Mouse (Mus musculus) embryonic stem cell, embryonic (primary cell): ENCODE data around the gene Gdpgp1.

ENCODE experiments used
- CTCF ChIA-PET, 4 experiments: fragments of 300-600 bp in 2 of 4; fragments of 350-600 bp in 2 of 4; sonication (Branson Sonifier 250); formaldehyde crosslinking; loops; one replicate each; lab custom pipeline; 2022; ENCODE audit warnings: inconsistent platforms in 2 of 4; lab: Charles Lee
- POLR2A ChIA-PET, 4 experiments: fragments of 300-600 bp in 2 of 4; fragments of 350-600 bp in 2 of 4; sonication (Branson Sonifier 250); formaldehyde crosslinking; loops; one replicate each; lab custom pipeline; 2022; ENCODE audit warnings: antibody characterized with exemption in 4 of 4, inconsistent platforms in 1 of 4; lab: Charles Lee

The Gdpgp1 gene

DNA sequence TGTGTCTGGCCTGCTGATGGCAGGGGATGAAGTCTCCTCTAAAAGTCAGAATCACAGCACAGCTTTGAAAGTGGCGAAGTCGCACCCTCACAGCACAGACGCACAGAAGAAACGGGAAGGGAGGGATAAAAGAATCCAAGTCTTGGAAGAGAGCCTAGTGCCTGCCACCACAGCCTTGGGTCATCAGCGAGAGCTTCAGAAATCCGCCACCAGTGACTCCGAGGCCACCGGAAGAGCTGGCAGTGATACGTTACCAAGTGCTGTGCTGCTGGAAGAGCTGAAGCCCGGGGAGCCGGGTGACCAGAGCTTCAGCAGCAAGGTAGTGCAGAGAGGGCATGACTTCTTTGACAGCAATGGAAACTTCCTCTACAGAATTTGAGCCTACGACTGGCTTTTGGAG lies 31.9 kb downstream of the Gdpgp1 start:
- ChIA-PET CTCF (interaction anchor here in 3 of 4 experiments (1.0 to 1.8 kb wide), 4 partner anchors 9 to 124 kb away, joined by 3 to 5 read pairs (median 3); no protein-coding TSS in a partner anchor), POLR2A (interaction anchor here in 2 of 4 experiments (0.8 to 2.3 kb wide), 8 partner anchors 8 to 212 kb away, joined by 3 to 7 read pairs (median 4); partner anchors contain the start of gene Ttll13 (in 1 of the 2))

GRCm38 (mm10) chr7:80267764-80268163 lies 35.1 kb downstream of the Gdpgp1 start:
- POLR2A ChIA-PET = interaction anchor here in 3 of 4 experiments (0.6 to 3.3 kb wide), 10 partner anchors 9 to 138 kb away, joined by 3 to 14 read pairs (median 5); partner anchors contain the start of genes Cib1 (in 2 of the 3), Gdpgp1 (in 2 of the 3), Rccd1 (in 1 of the 3) and Ttll13 (in 1 of the 3)

DNA sequence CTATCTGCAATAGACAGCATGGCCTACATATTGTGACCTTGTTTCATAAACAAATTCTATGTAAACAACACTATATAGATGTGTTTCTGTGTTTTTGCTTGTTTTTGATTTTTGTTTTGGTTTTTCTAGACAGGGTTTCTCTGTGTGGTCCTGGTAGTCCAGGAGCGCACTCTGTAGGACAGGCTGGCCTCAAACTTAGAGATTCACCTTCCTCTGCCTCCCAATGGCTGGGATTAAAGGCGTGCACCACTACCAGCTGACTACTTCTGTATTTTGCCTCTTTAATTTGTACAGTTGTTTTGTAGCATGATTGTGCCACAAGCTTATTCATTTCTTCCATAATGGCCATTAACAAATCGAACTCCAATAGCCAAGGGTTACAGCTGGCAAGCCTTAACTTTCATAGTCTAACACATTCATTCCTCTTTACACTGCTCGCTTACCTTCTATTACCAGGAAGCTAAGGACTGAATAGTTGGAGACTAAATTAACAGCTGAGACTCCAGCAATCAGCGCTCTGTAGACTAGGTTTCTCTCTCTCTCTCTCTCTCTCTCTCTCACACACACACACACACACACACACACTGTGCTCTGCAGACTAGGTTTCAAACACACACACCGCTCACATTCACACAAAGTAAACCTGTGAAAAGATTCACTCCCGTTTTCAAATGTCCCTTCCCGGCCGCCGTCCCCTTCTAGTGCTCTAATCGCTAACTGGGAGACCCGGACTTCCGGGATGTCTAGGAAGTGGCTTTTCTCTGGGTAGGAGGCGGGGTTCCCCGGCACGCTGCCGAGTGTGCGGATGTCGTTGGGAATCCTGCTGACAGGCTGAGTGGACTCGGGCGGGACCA lies 36.5 kb downstream of the Gdpgp1 start, which contains the start of gene Vps33b:
Vps33b (plus strand) TSS at position 753 of the 854 bp plus-strand sequence.
- ChIA-PET POLR2A (interaction anchor here in 3 of 4 experiments (0.6 to 3.3 kb wide), 35 partner anchors 8 to 158 kb away, joined by 3 to 18 read pairs (median 4); partner anchors contain the start of genes Cib1 (in 2 of the 3), Gdpgp1 (in 2 of the 3), Ngrn (in 2 of the 3) and Ttll13 (in 2 of the 3)), CTCF (interaction anchor here in 3 of 4 experiments (0.5 to 2.8 kb wide), 6 partner anchors 13 to 128 kb away, joined by 3 to 11 read pairs (median 6); no protein-coding TSS in a partner anchor)

More at GRCm38 (mm10) chr7:80267764-80268163, 35.1 kb downstream of the Gdpgp1 start:
- CTCF ChIA-PET = no interaction called here

GRCm38 (mm10) chr7:80269751-80270255 lies 37.1 kb downstream of the Gdpgp1 start:
- CTCF ChIA-PET = interaction anchor here in 2 of 4 experiments (0.5 to 2.8 kb wide), 3 partner anchors 14 to 129 kb away, joined by 4 to 11 read pairs (median 9); no protein-coding TSS in a partner anchor
- POLR2A ChIA-PET = interaction anchor here in 3 of 4 experiments (0.6 to 3.3 kb wide), 27 partner anchors 9 to 263 kb away, joined by 3 to 18 read pairs (median 5); partner anchors contain the start of genes Cib1 (in 2 of the 3), Gdpgp1 (in 2 of the 3), Ngrn (in 2 of the 3) and Hddc3 (in 1 of the 3)

DNA sequence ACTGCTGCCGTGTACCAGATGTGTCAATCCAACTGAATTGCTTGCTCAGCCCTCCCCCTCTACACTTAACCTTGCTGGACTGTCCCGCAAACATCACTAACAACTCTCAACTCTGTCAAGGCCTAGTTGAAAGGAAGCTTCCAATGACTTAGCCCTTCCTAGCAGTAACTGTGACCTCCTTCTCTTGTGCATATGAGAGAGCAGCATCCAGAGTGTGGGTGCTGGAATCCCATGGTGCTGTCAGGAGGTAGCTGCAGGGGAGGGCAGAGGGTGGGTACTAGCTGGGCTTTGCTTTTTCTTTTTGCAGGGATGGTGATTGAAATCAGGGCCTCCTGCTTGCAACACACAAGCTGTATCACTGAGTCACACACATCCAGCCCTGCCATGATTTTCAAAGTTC lies 40.8 kb downstream of the Gdpgp1 start:
- CTCF ChIA-PET = interaction anchor here in 2 of 4 experiments (0.6 to 1.9 kb wide), 2 partner anchors 27 to 133 kb away, joined by 3 to 5 read pairs; partner anchors contain the start of gene Ttll13 (in 1 of the 2)

GRCm38 (mm10) chr7:80276374-80276773 lies 43.7 kb downstream of the Gdpgp1 start:
- ChIA-PET CTCF (interaction anchor here in 1 of 4 experiments (1.3 kb wide), 1 partner anchor 136 kb away, joined by 3 read pairs; no protein-coding TSS in a partner anchor), POLR2A (interaction anchor here in 3 of 4 experiments (0.6 to 1.4 kb wide), 4 partner anchors 15 to 109 kb away, joined by 3 to 6 read pairs (median 4); partner anchors contain the start of gene Ngrn (in 1 of the 3))

More for the DNA sequence above, 40.8 kb downstream of the Gdpgp1 start:
- POLR2A ChIA-PET = interaction anchor here in 2 of 4 experiments (0.8 to 1.7 kb wide), 4 partner anchors 8 to 51 kb away, joined by 3 to 5 read pairs (median 4); partner anchors contain the start of gene Rccd1 (in 2 of the 2)

- CTCF ChIA-PET = interaction anchor here in 1 of 4 experiments (0.5 to 1.7 kb wide), 2 partner anchors 8 to 139 kb away, joined by 3 to 4 read pairs; no protein-coding TSS in a partner anchor
- POLR2A ChIA-PET = interaction anchor here in 3 of 4 experiments (0.6 to 3.1 kb wide), 6 partner anchors 10 to 47 kb away, joined by 3 to 8 read pairs (median 4); partner anchors contain the start of genes Cib1 (in 1 of the 3), Gdpgp1 (in 1 of the 3), Ngrn (in 1 of the 3) and Vps33b (in 1 of the 3)
Observed at GRCm38 (mm10) chr7:80280032-80280431, 47.4 kb downstream of the Gdpgp1 start.

GRCm38 (mm10) chr7:80280998-80281397 lies 48.3 kb downstream of the Gdpgp1 start:
- ChIA-PET CTCF (interaction anchor here in 3 of 4 experiments (0.6 to 1.7 kb wide), 3 partner anchors 22 to 140 kb away, joined by 4 to 9 read pairs (median 5); no protein-coding TSS in a partner anchor), POLR2A (interaction anchor here in 2 of 4 experiments (0.6 to 3.1 kb wide), 13 partner anchors 8 to 728 kb away, joined by 3 to 8 read pairs (median 5); partner anchors contain the start of gene Vps33b (in 1 of the 2))

DNA sequence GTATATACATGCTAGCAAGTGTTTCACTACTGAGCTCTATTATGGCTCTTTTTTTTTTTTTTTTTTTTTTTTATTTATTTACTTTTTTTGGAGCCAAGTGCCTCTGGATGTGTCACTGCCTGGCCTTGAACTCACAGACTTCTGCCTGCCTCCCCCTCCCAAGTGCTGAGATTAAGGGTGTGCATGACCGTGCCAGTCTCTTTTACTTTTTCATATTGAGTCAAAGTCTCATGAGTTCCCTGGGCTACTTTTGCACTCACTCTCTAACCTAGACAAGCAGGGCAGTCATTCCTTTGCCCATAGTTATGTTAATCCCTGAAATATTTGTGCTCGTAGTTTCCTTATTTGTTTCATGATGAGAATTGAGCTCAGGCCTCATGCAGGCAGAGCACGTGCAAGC lies 49.0 kb downstream of the Gdpgp1 start:
- ChIA-PET CTCF (interaction anchor here in 2 of 4 experiments (0.6 to 1.3 kb wide), 2 partner anchors 22 to 141 kb away, joined by 5 to 9 read pairs; no protein-coding TSS in a partner anchor), POLR2A (interaction anchor here in 2 of 4 experiments (0.6 to 3.1 kb wide), 13 partner anchors 9 to 310 kb away, joined by 3 to 8 read pairs (median 5); partner anchors contain the start of genes Ngrn (in 1 of the 2), Ttll13 (in 1 of the 2) and Vps33b (in 1 of the 2))

GRCm38 (mm10) chr7:80283226-80283918 lies 50.7 kb downstream of the Gdpgp1 start:
- POLR2A ChIA-PET = interaction anchor here in 1 of 4 experiments (0.9 to 1.5 kb wide), 3 partner anchors 11 to 155 kb away, joined by 3 to 5 read pairs (median 3); partner anchors contain the start of genes Prc1 and Vps33b
- CTCF ChIA-PET = no interaction called here

DNA sequence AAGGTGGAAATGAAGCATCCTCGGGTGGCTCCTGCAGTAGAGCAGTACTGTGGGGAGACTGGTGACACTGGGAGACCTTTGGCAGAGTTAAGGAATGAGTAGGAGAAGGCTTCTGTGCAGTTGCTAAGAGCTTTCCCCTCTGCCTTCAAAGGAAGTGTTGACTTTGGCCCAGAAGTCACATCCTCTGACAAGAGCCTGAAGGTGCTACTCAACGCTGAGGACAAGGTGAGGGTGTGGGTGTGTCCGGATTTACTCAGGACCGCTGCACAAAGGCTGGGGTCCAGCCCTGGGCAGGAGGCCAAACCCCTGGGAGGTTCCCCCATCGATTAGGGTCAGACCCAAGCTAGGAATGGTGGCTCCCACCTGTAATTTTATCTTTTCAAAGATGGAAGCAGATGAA lies 51.7 kb downstream of the Gdpgp1 start:
- ChIA-PET POLR2A (interaction anchor here in 3 of 4 experiments (1.1 to 1.6 kb wide), 4 partner anchors 10 to 154 kb away, joined by 3 to 4 read pairs (median 4); partner anchors contain the start of gene Ngrn (in 1 of the 3)), CTCF (no interaction called here)

- POLR2A ChIA-PET = interaction anchor here in 1 of 4 experiments (0.6 to 1.6 kb wide), 4 partner anchors 11 to 97 kb away, joined by 3 to 6 read pairs (median 4); partner anchors contain the start of genes Ngrn and Rccd1
- CTCF ChIA-PET = no interaction called here
Observed at GRCm38 (mm10) chr7:80285725-80286124, 53.1 kb downstream of the Gdpgp1 start.

- ChIA-PET CTCF (interaction anchor here in 2 of 4 experiments (0.6 to 0.9 kb wide), 3 partner anchors 8 to 509 kb away, joined by 3 to 5 read pairs (median 3); no protein-coding TSS in a partner anchor), POLR2A (interaction anchor here in 2 of 4 experiments (1.0 to 1.7 kb wide), 4 partner anchors 10 to 87 kb away, joined by 3 to 4 read pairs (median 4); no protein-coding TSS in a partner anchor)
Observed at GRCm38 (mm10) chr7:80287736-80288135, 55.1 kb downstream of the Gdpgp1 start.
